Mouse (Mus musculus): ENCODE data around the gene Pappa. TPM values are rescaled to one million over a fixed set of nuclear protein-coding genes. Genes with fewer than 3 reads are reported as not detected.

Pappa gene
- polyA plus RNA-seq, 1 experiment from 2014 or later: 2.8 TPM

DNA sequence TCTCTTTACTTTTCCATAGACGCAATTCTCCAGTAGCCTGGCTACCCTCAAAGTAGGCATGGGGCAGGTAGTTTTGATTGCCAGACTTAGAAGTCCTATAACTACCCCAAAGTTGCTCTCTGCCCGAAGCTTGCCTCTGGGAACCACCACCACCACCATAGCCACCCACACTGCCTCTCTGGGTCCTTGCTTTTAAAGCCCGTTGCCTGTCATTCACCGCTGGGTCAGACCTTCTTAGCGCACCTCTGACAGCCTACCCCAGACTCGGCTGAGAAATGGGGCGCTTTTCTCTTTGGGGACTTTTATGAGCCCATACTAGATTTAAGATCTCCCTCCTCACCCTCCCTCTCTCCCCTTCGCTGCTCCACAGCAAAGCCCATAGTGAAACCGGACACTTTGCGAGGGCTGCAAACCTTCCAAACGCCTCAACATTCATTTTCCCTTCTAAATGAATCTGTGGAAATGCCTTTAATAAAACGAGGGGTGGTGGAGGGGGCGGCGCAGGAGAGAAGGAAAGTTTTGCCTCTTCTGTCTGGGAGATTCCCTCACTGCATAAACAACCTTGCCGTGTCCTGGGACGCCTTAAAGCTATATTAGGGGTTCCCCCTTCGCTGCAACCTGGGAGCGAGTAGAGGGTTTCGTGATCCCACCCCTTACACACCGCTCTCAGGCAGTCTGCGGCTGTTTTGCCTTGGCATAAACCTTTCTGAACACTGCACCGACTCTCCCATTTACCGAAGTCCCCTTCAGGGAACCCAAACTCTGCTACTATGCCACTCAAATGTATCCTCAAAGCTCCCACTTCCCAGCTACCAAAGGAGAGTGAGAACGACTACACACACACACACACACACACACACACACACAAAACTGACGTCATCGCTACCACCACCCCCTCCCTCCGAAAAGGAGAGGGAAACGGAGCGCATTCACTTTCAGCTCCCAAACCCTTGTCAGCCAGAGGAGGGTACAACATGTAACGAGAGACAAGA lies 1.7 kb downstream of the Pappa start:
- Histone ChIP-seq H3K4me3 (ENCODE audit: low read depth, low read length) (peak overlapping the region; percentile 60), H3K9ac (ENCODE audit: low read length) (peak overlapping the region; percentile 62), H3K27me3 (ENCODE audit: control insufficient read depth, insufficient read depth, low read length) (peaks cover 5% of the 10 kb centered on the region), H3K36me3 (ENCODE audit: control insufficient read depth, insufficient read depth, low read length) (no peaks in the 10 kb centered on the region), H3K4me2 (peak overlapping the region; percentile 82), H3K27ac (ENCODE audit: low read depth, low read length) (no peak overlapping the region), H3K4me1 (ENCODE audit: control insufficient read depth, insufficient read depth, low read length) (peaks cover 9% of the 10 kb centered on the region), H3K9me3 (ENCODE audit: control insufficient read depth, low read length) (no peaks in the 10 kb centered on the region)
- ATAC-seq (ENCODE audit: low FRiP score) (peak; percentile 45), DNase-seq (ENCODE audit: low spot score, missing footprints) (peak; percentile 97)
- WGBS: under 1% methylated on average over 30 of the region's 30 CpGs

DNA sequence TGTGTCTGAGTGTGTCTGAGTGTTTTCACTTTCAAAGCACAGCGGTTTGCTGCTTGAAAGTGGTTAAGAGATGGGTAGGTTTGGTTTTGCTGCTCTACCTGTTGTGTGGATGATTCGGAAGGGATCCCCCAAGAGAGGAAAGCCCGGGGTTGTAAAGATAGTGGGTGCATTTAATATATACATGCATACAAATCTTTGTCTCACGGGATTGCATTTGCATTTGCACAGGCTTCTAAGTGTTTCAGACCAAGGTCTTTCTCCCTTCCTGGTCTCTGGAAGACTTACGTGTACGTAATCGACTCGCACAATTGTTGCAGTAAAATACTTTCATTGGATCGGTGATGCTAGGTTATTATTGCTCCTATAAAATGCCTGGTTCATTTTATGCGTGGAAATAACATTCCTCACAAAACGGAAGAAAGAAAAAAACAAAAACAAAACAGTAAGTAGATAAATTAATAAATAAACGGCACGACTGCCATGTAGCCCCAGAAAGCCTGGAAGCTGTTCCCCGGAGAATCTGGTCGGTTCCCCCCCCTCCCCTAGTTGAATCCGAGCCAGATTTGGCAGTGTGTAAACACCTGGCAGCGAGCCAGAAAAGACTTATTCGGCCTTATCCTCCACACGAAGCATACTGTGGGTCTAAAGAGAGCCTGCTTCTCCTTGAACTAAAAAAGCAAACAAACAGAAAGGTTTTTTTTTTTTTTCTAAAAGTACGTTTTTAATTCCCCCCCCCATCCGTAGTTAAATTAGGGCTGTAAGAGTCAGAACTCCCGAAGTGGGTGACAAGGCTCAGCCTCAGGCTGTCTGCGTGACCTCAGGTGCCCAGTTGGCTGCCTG lies 2.7 kb downstream of the Pappa start:
- Histone ChIP-seq H3K27ac (ENCODE audit: low read depth, low read length) (no peak overlapping the region), H3K27me3 (ENCODE audit: control insufficient read depth, insufficient read depth, low read length) (peaks cover 5% of the 10 kb centered on the region), H3K36me3 (ENCODE audit: control insufficient read depth, insufficient read depth, low read length) (no peaks in the 10 kb centered on the region), H3K4me1 (ENCODE audit: control insufficient read depth, insufficient read depth, low read length) (peaks cover 9% of the 10 kb centered on the region), H3K9me3 (ENCODE audit: control insufficient read depth, low read length) (no peaks in the 10 kb centered on the region), H3K4me2 (peak overlapping the region; percentile 82), H3K9ac (ENCODE audit: low read length) (peak overlapping the region; percentile 62; the same call in 1 of the 2 replicates), H3K4me3 (ENCODE audit: low read depth, low read length) (peak overlapping the region; percentile 60)
- ATAC-seq (ENCODE audit: low FRiP score) (no peak), DNase-seq (ENCODE audit: low spot score, missing footprints) (peak; percentile 92)
- whole genome bisulfite sequencing: 7% methylated on average over 23 of the region's 23 CpGs

DNA sequence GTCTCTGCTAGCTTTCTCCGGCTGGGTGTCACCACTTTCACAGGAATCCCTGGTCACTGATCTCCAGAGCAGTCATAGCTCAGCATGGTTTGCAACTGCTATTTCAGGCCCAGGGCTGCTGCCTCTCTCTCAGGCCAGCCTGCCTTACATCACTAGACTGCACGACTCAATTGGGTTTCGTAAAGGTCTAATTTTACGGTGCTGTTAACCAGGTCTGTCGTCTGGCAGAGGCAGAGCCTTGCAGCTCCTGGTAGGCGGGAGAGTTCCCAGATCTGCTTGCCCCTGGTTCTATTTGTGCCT lies 3.3 kb downstream of the Pappa start:
- H3K36me3 ChIP-seq (ENCODE audit: control insufficient read depth, insufficient read depth, low read length): no peaks in the 10 kb centered on the region
- H3K4me2 ChIP-seq: peak overlapping the region; percentile 82
- H3K9ac ChIP-seq (ENCODE audit: low read length): peak overlapping the region; percentile 25; the same call in 1 of the 2 replicates
- H3K9me3 ChIP-seq (ENCODE audit: control insufficient read depth, low read length): no peaks in the 10 kb centered on the region
- H3K27me3 ChIP-seq (ENCODE audit: control insufficient read depth, insufficient read depth, low read length): peaks cover 5% of the 10 kb centered on the region
- WGBS: 29% methylated on average over 6 of the region's 6 CpGs
- no peak overlapping the region for H3K4me3 ChIP-seq (ENCODE audit: low read depth, low read length)
- DNase-seq (ENCODE audit: low spot score, missing footprints) (no peak), ATAC-seq (ENCODE audit: low FRiP score) (no peak)
- H3K4me1 ChIP-seq (ENCODE audit: control insufficient read depth, insufficient read depth, low read length): peaks cover 9% of the 10 kb centered on the region
- H3K27ac ChIP-seq (ENCODE audit: low read depth, low read length): no peak overlapping the region

DNA sequence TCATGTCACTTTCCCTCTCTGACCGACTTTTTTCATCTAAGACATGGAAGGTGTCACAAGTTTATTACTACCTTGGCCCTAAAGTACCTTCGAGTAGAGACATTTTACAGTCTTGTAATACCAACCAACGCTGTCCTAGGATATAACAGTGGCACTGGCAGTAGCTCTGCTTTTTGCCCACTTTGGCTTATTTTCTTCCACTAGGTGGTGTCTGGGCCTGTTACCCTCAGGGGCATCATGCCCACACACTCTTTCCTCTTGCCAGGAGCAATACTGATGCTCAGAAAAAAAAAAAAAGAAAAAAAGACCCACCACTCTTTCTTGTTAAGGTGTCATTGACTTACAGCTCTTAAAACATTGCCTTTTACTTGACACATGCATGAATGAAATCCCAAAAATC lies 8.7 kb downstream of the Pappa start:
- Histone ChIP-seq H3K9ac (ENCODE audit: low read length) (no peak overlapping the region), H3K4me2 (no peak overlapping the region), H3K36me3 (ENCODE audit: control insufficient read depth, insufficient read depth, low read length) (no peaks in the 10 kb centered on the region), H3K4me1 (ENCODE audit: control insufficient read depth, insufficient read depth, low read length) (no peaks in the 10 kb centered on the region), H3K27me3 (ENCODE audit: control insufficient read depth, insufficient read depth, low read length) (no peaks in the 10 kb centered on the region), H3K9me3 (ENCODE audit: control insufficient read depth, low read length) (no peaks in the 10 kb centered on the region), H3K27ac (ENCODE audit: low read depth, low read length) (no peak overlapping the region), H3K4me3 (ENCODE audit: low read depth, low read length) (no peak overlapping the region)
- ATAC-seq (ENCODE audit: low FRiP score) (no peak), DNase-seq (ENCODE audit: low spot score, missing footprints) (no peak)
- WGBS: 87% methylated on average over 3 of the region's 3 CpGs

DNA sequence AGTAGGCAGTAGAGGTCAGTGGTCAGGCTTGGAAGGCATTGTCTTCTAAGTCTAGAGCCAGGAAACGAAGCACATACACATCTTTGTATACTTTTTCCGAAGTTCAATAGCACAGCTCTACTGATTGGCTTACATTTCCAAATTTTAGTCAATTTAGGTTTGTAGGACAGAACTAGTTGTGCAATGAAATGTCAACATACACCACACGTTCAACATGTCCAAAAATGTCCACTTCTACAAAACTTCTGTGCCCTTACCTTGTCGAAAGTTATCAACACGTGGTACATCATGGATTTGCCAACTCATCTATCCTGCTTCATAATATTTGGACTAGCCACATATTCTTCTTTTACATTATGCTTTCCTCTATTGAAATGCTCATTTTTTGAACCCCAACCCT lies 10.4 kb downstream of the Pappa start:
- H3K36me3 ChIP-seq (ENCODE audit: control insufficient read depth, insufficient read depth, low read length): no peaks in the 10 kb centered on the region
- H3K4me3 ChIP-seq (ENCODE audit: low read depth, low read length): no peak overlapping the region
- H3K27ac ChIP-seq (ENCODE audit: low read depth, low read length): no peak overlapping the region
- no peak overlapping the region for H3K4me2 ChIP-seq
- no peak for DNase-seq (ENCODE audit: low spot score, missing footprints)
- no peak for ATAC-seq (ENCODE audit: low FRiP score)
- H3K9me3 ChIP-seq (ENCODE audit: control insufficient read depth, low read length): no peaks in the 10 kb centered on the region
- H3K4me1 ChIP-seq (ENCODE audit: control insufficient read depth, insufficient read depth, low read length): no peaks in the 10 kb centered on the region
- WGBS: 83% methylated on average over 5 of the region's 5 CpGs
- no peak overlapping the region for H3K9ac ChIP-seq (ENCODE audit: low read length)
- no peaks in the 10 kb centered on the region for H3K27me3 ChIP-seq (ENCODE audit: control insufficient read depth, insufficient read depth, low read length)

DNA sequence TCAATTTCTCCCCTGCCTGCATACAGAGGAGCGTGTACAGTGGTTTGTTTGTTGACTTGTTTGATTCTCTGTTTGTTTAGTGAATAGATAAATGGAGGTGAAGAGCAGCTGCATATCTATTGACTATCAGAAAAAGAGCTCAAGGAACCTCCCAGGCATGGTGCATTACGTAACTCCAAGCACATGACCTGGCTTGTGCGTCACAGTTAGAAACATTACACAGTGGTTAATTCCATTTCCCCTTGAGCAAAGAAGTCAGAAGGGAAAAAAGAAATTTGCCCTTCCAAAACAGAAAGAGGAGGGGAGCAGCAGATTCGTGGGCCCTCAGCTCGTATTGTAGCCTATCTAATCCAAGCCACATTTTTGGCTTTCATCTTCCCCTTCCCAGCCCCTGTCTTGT lies 11.1 kb downstream of the Pappa start:
- no peak overlapping the region for H3K27ac ChIP-seq (ENCODE audit: low read depth, low read length)
- H3K36me3 ChIP-seq (ENCODE audit: control insufficient read depth, insufficient read depth, low read length): no peaks in the 10 kb centered on the region
- no peak overlapping the region for H3K4me2 ChIP-seq
- no peak overlapping the region for H3K9ac ChIP-seq (ENCODE audit: low read length)
- no peak for ATAC-seq (ENCODE audit: low FRiP score)
- 73% methylated on average over 5 of the region's 5 CpGs for WGBS
- no peaks in the 10 kb centered on the region for H3K9me3 ChIP-seq (ENCODE audit: control insufficient read depth, low read length)
- no peak overlapping the region for H3K4me3 ChIP-seq (ENCODE audit: low read depth, low read length)
- H3K27me3 ChIP-seq (ENCODE audit: control insufficient read depth, insufficient read depth, low read length): no peaks in the 10 kb centered on the region
- H3K4me1 ChIP-seq (ENCODE audit: control insufficient read depth, insufficient read depth, low read length): no peaks in the 10 kb centered on the region
- DNase-seq (ENCODE audit: low spot score, missing footprints): no peak

DNA sequence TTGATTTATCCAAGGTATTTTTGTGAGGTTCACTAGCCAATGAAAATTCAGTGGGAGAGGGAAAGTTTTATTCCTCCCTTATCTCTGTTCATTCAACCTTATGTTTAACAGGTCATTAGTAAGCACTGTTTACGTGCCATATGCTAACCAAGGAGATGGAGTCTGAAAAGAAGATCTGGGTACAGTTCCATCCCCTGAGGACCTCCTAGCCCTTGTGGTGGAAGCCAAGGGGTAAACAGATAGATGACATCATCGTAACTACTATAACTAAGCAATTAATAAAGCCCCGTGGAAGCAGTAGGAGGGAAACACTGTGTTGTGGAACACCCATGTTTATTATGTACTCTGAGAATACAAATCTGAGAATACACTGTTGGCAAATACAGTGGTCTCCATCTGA lies 12.6 kb downstream of the Pappa start:
- no peak overlapping the region for H3K4me2 ChIP-seq
- H3K4me1 ChIP-seq (ENCODE audit: control insufficient read depth, insufficient read depth, low read length): no peaks in the 10 kb centered on the region
- H3K4me3 ChIP-seq (ENCODE audit: low read depth, low read length): no peak overlapping the region
- H3K9me3 ChIP-seq (ENCODE audit: control insufficient read depth, low read length): no peaks in the 10 kb centered on the region
- 86% methylated on average over 3 of the region's 3 CpGs for WGBS
- H3K9ac ChIP-seq (ENCODE audit: low read length): no peak overlapping the region
- no peaks in the 10 kb centered on the region for H3K27me3 ChIP-seq (ENCODE audit: control insufficient read depth, insufficient read depth, low read length)
- H3K27ac ChIP-seq (ENCODE audit: low read depth, low read length): no peak overlapping the region
- no peaks in the 10 kb centered on the region for H3K36me3 ChIP-seq (ENCODE audit: control insufficient read depth, insufficient read depth, low read length)
- DNase-seq (ENCODE audit: low spot score, missing footprints) (no peak), ATAC-seq (ENCODE audit: low FRiP score) (no peak)

DNA sequence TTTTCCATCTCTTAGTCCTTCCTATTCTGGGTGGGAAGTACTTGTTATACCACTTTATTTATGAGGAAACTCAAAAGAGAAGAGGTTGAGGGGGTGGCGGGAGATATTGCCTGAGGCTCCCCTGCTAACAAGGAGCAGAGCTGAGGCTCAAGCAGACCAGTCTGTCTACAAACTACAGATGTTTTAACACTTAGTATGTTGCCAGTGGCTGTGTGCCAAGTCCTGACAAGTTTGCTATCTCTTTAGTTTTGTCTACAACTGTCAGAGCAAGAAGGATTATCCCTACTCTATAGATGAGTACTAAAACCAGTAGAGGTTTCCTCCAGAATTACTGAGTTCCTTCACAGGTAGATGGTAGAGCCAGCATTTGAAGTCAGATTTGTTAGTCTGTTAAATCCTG lies 23.0 kb downstream of the Pappa start:
- Histone ChIP-seq H3K4me3 (ENCODE audit: low read depth, low read length) (no peak overlapping the region), H3K9ac (ENCODE audit: low read length) (no peak overlapping the region), H3K4me1 (ENCODE audit: control insufficient read depth, insufficient read depth, low read length) (no peaks in the 10 kb centered on the region), H3K27me3 (ENCODE audit: control insufficient read depth, insufficient read depth, low read length) (no peaks in the 10 kb centered on the region), H3K36me3 (ENCODE audit: control insufficient read depth, insufficient read depth, low read length) (no peaks in the 10 kb centered on the region), H3K9me3 (ENCODE audit: control insufficient read depth, low read length) (no peaks in the 10 kb centered on the region), H3K27ac (ENCODE audit: low read depth, low read length) (no peak overlapping the region), H3K4me2 (no peak overlapping the region)
- WGBS: 80% methylated on average over 1 of the region's 1 CpGs
- no peak for DNase-seq (ENCODE audit: low spot score, missing footprints)
- ATAC-seq (ENCODE audit: low FRiP score): no peak

DNA sequence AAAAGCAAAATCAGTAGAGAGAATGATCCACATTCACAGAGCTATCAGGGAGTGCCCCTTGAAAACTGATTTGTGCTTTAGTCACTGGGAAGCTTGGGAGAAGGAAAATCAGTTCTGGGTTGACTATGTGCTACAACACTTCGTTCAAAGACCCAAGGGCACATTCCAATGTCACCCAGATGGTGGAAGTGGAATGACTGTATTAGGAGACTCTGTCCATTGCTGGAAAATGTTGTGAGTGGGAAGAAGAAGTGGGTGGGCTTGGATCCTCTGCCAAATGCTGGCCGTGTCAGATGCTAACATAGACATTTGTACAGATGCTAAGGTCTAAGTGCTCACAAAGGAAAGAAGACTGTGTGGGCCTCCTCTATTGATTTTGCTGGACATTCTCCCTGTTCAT lies 29.6 kb downstream of the Pappa start:
- H3K4me3 ChIP-seq (ENCODE audit: low read depth, low read length): no peak overlapping the region
- no peaks in the 10 kb centered on the region for H3K36me3 ChIP-seq (ENCODE audit: control insufficient read depth, insufficient read depth, low read length)
- no peaks in the 10 kb centered on the region for H3K9me3 ChIP-seq (ENCODE audit: control insufficient read depth, low read length)
- WGBS: 88% methylated on average over 2 of the region's 2 CpGs
- no peak overlapping the region for H3K4me2 ChIP-seq
- H3K9ac ChIP-seq (ENCODE audit: low read length): no peak overlapping the region
- ATAC-seq (ENCODE audit: low FRiP score): no peak
- H3K27ac ChIP-seq (ENCODE audit: low read depth, low read length): no peak overlapping the region
- H3K4me1 ChIP-seq (ENCODE audit: control insufficient read depth, insufficient read depth, low read length): no peaks in the 10 kb centered on the region
- no peaks in the 10 kb centered on the region for H3K27me3 ChIP-seq (ENCODE audit: control insufficient read depth, insufficient read depth, low read length)
- DNase-seq (ENCODE audit: low spot score, missing footprints): no peak
